Mouse (Mus musculus): ENCODE results near the gene Sik2.

DNA sequence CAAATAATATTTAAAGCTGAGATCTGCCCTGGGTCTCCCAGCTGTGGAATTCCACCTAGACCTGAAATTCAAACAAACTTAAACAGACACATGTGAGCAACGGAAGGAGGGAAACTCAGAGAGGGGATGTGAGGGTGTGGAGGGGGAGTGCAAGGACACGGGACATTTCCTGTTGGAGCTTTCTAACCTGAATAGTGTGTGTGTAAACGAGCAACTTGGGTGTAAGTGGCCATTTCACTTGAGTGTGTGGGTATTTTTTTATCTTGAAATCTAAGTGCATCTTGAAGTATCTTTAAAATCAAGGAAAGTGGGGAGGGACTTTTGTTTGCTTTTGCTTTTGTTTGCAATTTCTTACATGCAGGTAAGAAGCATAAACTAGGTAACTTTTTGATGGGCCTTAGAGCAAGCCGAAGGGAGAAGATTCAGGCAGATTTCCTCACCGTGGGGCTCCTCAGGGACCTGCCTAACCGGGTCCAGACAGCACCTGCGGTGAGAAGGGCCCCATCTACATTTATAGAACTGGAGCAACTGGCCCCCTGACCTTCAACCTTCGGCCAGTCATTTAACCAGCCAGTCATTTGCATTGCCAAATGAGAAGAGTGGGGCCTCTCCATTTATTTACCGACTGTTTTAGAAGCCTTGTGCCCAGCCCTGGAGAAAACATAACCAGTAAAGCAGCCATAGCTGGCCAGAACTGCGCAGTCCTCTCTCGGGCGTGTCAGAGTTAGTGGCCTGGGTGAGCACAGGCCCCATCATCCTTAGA lies 161.1 kb downstream of the Sik2 start:
- TF ChIP-seq TAL1 (IDR thresholded peaks at IDR 0.05; ENCODE audit: low read length): no peak
- TF ChIP-seq GATA1 (IDR thresholded peaks at IDR 0.05; ENCODE audit: low read length): no peak

Measured in erythroblast, embryonic 14.5 days (primary cell).